Mouse (Mus musculus) forebrain, embryonic 11.5 days (tissue): Measurements from ENCODE around the gene Hoxb4. TPM values are rescaled to one million over a fixed set of nuclear protein-coding genes. Genes with fewer than 3 reads are reported as not detected.

ENCODE experiments used
- ATAC-seq: fragments of 200-750 bp; cut with Nextera tagmentation; replicated peaks from 2 replicates; pipeline ENCODE4 v1.8.0; 2017; ENCODE audit warnings: moderate TSS enrichment; ENCODE audit not compliant: low FRiP score
- DNase-seq: peaks from one replicate; pipeline ENCODE4 v3.0.0-alpha.2; 2017; ENCODE audit warnings: low spot score
- H3K27ac ChIP-seq: fragments of 300-500 bp; sonication (generic); 2 replicates; pipeline ENCODE4 v1.5.1; 2014; ENCODE audit warnings: low read depth, low read length
- H3K27me3 ChIP-seq: fragments of 300-500 bp; sonication (generic); 2 replicates; pipeline ENCODE4 v1.6.1; 2014; ENCODE audit warnings: mild to moderate bottlenecking, low read length, mixed read lengths; ENCODE audit not compliant: control insufficient read depth, insufficient read depth
- H3K36me3 ChIP-seq: fragments of 300-500 bp; sonication (generic); 2 replicates; pipeline ENCODE4 v1.6.1; 2014; ENCODE audit warnings: mild to moderate bottlenecking, low read length, moderate library complexity, mixed read lengths; ENCODE audit not compliant: control insufficient read depth, insufficient read depth
- H3K4me1 ChIP-seq: fragments of 300-500 bp; sonication (generic); replicated peaks from 2 replicates; pipeline ENCODE4 v1.6.1; 2014; ENCODE audit warnings: low read length, mixed read lengths; ENCODE audit not compliant: control insufficient read depth, insufficient read depth
- H3K4me2 ChIP-seq: fragments of 300-500 bp; sonication (generic); 2 replicates; pipeline ENCODE4 v1.6.1; 2014; ENCODE audit warnings: low read depth, mild to moderate bottlenecking, low read length, moderate library complexity, mixed read lengths; ENCODE audit not compliant: severe bottlenecking
- H3K4me3 ChIP-seq: fragments of 300-500 bp; sonication (generic); 2 replicates; pipeline ENCODE4 v1.5.1; 2014; ENCODE audit warnings: low read depth, low read length
- H3K9ac ChIP-seq: fragments of 300-500 bp; sonication (generic); 2 replicates; pipeline ENCODE4 v1.6.1; 2014; ENCODE audit warnings: low read length
- H3K9me3 ChIP-seq: fragments of 300-500 bp; sonication (generic); 2 replicates; pipeline ENCODE4 v1.6.1; 2016; ENCODE audit warnings: low read length, mixed read lengths; ENCODE audit not compliant: control insufficient read depth
- WGBS: fragments of 180-500 bp; shearing (Covaris S2); extraction: QIAGEN DNeasy Blood & Tissue Kit; methylation state at CpG from one replicate; pipeline ENCODE4 v1.1.7; 2014; 5-methylcytosine and 5-hydroxymethylcytosine counted together
- polyA plus RNA-seq: library from polyadenylated mRNA; unstranded; fragments of >200 nt; fragmentation: Nextera tagmentation; extraction: Ambion mirVana; gene quantifications from 2 replicates; pipeline ENCODE4 v1.2.1, GENCODE M21; 2014

Gene Hoxb4
- polyA plus RNA-seq, 1 experiment from 2014 or later = not detected

GRCm38 (mm10) chr11:96315344-96315681 is 2.8 kb upstream of the Hoxb4 start:
- Histone ChIP-seq H3K9ac (no peak overlapping the region), H3K27ac (no peak overlapping the region), H3K27me3 (peaks cover 100% of the 10 kb centered on the region), H3K9me3 (no peaks in the 10 kb centered on the region), H3K36me3 (no peaks in the 10 kb centered on the region), H3K4me1 (peaks cover 8% of the 10 kb centered on the region), H3K4me3 (no peak overlapping the region), H3K4me2 (no peak overlapping the region)
- ATAC-seq = no peak
- no peak for DNase-seq
- WGBS = 1% methylated on average over 5 of the region's 5 CpGs

- ATAC-seq = no peak
- H3K4me2 ChIP-seq = no peak overlapping the region
- no peak overlapping the region for H3K9ac ChIP-seq
- peaks cover 100% of the 10 kb centered on the region for H3K27me3 ChIP-seq
- H3K4me1 ChIP-seq = peaks cover 5% of the 10 kb centered on the region
- no peaks in the 10 kb centered on the region for H3K9me3 ChIP-seq
- no peak overlapping the region for H3K27ac ChIP-seq
- DNase-seq = no peak
- 5% methylated on average over 18 of the region's 18 CpGs for WGBS
- no peak overlapping the region for H3K4me3 ChIP-seq
- H3K36me3 ChIP-seq = no peaks in the 10 kb centered on the region
Observed at GRCm38 (mm10) chr11:96316696-96317607, 1.1 kb upstream of the Hoxb4 start.

GRCm38 (mm10) chr11:96318368-96319070 is 452 bp downstream of the Hoxb4 start:
- H3K27me3 ChIP-seq = peaks cover 100% of the 10 kb centered on the region
- WGBS = under 1% methylated on average over 35 of the region's 45 CpGs
- no peaks in the 10 kb centered on the region for H3K36me3 ChIP-seq
- H3K4me3 ChIP-seq = peak overlapping the region; percentile 24
- DNase-seq = no peak
- ATAC-seq = no peak
- H3K9me3 ChIP-seq = no peaks in the 10 kb centered on the region
- peaks cover 5% of the 10 kb centered on the region for H3K4me1 ChIP-seq
- peak overlapping the region; percentile 44; the same call in 1 of the 2 replicates for H3K4me2 ChIP-seq
- H3K27ac ChIP-seq = no peak overlapping the region
- H3K9ac ChIP-seq = no peak overlapping the region

GRCm38 (mm10) chr11:96319071-96319902 is 1.2 kb downstream of the Hoxb4 start:
- H3K27me3 ChIP-seq = peaks cover 98% of the 10 kb centered on the region
- peak overlapping the region; percentile 44; the same call in 1 of the 2 replicates for H3K4me2 ChIP-seq
- ATAC-seq (no peak), DNase-seq (no peak)
- H3K9ac ChIP-seq = no peak overlapping the region
- WGBS = under 1% methylated on average over 31 of the region's 34 CpGs
- H3K4me3 ChIP-seq = peak overlapping the region; percentile 24
- H3K36me3 ChIP-seq = no peaks in the 10 kb centered on the region
- no peaks in the 10 kb centered on the region for H3K9me3 ChIP-seq
- no peak overlapping the region for H3K27ac ChIP-seq
- H3K4me1 ChIP-seq = peaks cover 5% of the 10 kb centered on the region

GRCm38 (mm10) chr11:96319910-96320309 is 1.8 kb downstream of the Hoxb4 start:
- no peaks in the 10 kb centered on the region for H3K36me3 ChIP-seq
- H3K27ac ChIP-seq = no peak overlapping the region

GRCm38 (mm10) chr11:96320688-96321087 is 2.6 kb downstream of the Hoxb4 start:
- H3K4me2 ChIP-seq = no peak overlapping the region
- DNase-seq (no peak), ATAC-seq (no peak)
- H3K27ac ChIP-seq = no peak overlapping the region
- peaks cover 5% of the 10 kb centered on the region for H3K4me1 ChIP-seq
- H3K27me3 ChIP-seq = peaks cover 98% of the 10 kb centered on the region
- H3K36me3 ChIP-seq = no peaks in the 10 kb centered on the region
- H3K4me3 ChIP-seq = no peak overlapping the region
- H3K9ac ChIP-seq = no peak overlapping the region
- H3K9me3 ChIP-seq = no peaks in the 10 kb centered on the region
- under 1% methylated on average over 17 of the region's 17 CpGs for WGBS

More at GRCm38 (mm10) chr11:96319910-96320309, 1.8 kb downstream of the Hoxb4 start:
- ATAC-seq (no peak), DNase-seq (no peak)
- Histone ChIP-seq H3K4me2 (no peak overlapping the region), H3K4me1 (peaks cover 5% of the 10 kb centered on the region), H3K4me3 (no peak overlapping the region), H3K9me3 (no peaks in the 10 kb centered on the region), H3K27me3 (peaks cover 98% of the 10 kb centered on the region), H3K9ac (no peak overlapping the region)
- WGBS = under 1% methylated on average over 29 of the region's 29 CpGs

- WGBS = 11% methylated on average over 5 of the region's 5 CpGs
Observed at GRCm38 (mm10) chr11:96321846-96322245, 3.8 kb downstream of the Hoxb4 start.

GRCm38 (mm10) chr11:96322738-96323137 is 4.7 kb downstream of the Hoxb4 start:
- no peak for ATAC-seq
- H3K4me2 ChIP-seq = no peak overlapping the region
- H3K27me3 ChIP-seq = peaks cover 98% of the 10 kb centered on the region
- no peak overlapping the region for H3K4me3 ChIP-seq
- H3K9me3 ChIP-seq = no peaks in the 10 kb centered on the region
- DNase-seq = no peak
- peaks cover 5% of the 10 kb centered on the region for H3K4me1 ChIP-seq
- no peak overlapping the region for H3K9ac ChIP-seq
- no peak overlapping the region for H3K27ac ChIP-seq
- H3K36me3 ChIP-seq = no peaks in the 10 kb centered on the region
- 5% methylated on average over 6 of the region's 6 CpGs for WGBS

More at GRCm38 (mm10) chr11:96321846-96322245, 3.8 kb downstream of the Hoxb4 start:
- Histone ChIP-seq H3K9me3 (no peaks in the 10 kb centered on the region), H3K4me1 (peaks cover 5% of the 10 kb centered on the region), H3K4me3 (no peak overlapping the region), H3K36me3 (no peaks in the 10 kb centered on the region), H3K27me3 (peaks cover 98% of the 10 kb centered on the region), H3K9ac (no peak overlapping the region), H3K4me2 (no peak overlapping the region), H3K27ac (no peak overlapping the region)
- no peak for ATAC-seq
- no peak for DNase-seq
